Mouse (Mus musculus) heart, adult 2 months (tissue): ENCODE measurements around the gene 9230112D13Rik. TPM values are rescaled to one million over a fixed set of nuclear protein-coding genes. Genes with fewer than 3 reads are reported as not detected.
A peak's percentile ranks its signal among the peaks of the same experiment; 100 is the strongest.

Experiments used
- DNase-seq, 2 experiments: peaks; one replicate each; pipeline ENCODE4 v3.0.0; 2021
- H3K27ac ChIP-seq: fragments of 200-600 bp; 2 replicates; pipeline ENCODE4 v1.8.1; 2022
- H3K27me3 ChIP-seq: fragments of 200-500 bp; 2 replicates; pipeline ENCODE4 v1.6.1; 2012; ENCODE audit warnings: mild to moderate bottlenecking, low read length, inconsistent platforms, mixed read lengths; ENCODE audit not compliant: control insufficient read depth, insufficient read depth
- H3K36me3 ChIP-seq: fragments of 200-500 bp; 2 replicates; pipeline ENCODE4 v1.6.1; 2012; ENCODE audit warnings: low read length, inconsistent platforms; ENCODE audit not compliant: control insufficient read depth, insufficient read depth
- H3K4me1 ChIP-seq: fragments of 200-500 bp; 2 replicates; pipeline ENCODE4 v1.6.1; 2011; ENCODE audit warnings: low read length; ENCODE audit not compliant: control insufficient read depth, insufficient read depth
- H3K4me3 ChIP-seq: fragments of 200-600 bp; 2 replicates; pipeline ENCODE4 v1.8.1; 2022
- H3K79me2 ChIP-seq: fragments of 200-500 bp; replicated peaks from 2 replicates; pipeline ENCODE4 v1.6.1; 2012; ENCODE audit warnings: mild to moderate bottlenecking, inconsistent platforms, low read length, moderate library complexity, mixed read lengths; ENCODE audit not compliant: control insufficient read depth, insufficient read depth
- H3K9ac ChIP-seq: fragments of 200-500 bp; 2 replicates; pipeline ENCODE4 v1.6.1; 2012; ENCODE audit warnings: low read depth, mild to moderate bottlenecking, control low read depth, inconsistent platforms, low read length, mixed read lengths
- CTCF ChIP-seq: fragments of 200-600 bp; IDR thresholded peaks from 2 replicates; pipeline ENCODE4 v1.8.1; 2022; ENCODE audit warnings: antibody characterized with exemption, mild to moderate bottlenecking, moderate library complexity
- EP300 ChIP-seq: fragments of 200-500 bp; IDR thresholded peaks from 2 replicates; pipeline ENCODE4 v1.6.1; 2011; ENCODE audit warnings: low read depth, low read length, control low read depth; ENCODE audit not compliant: insufficient read depth
- POLR2A ChIP-seq: fragments of 200-500 bp; IDR thresholded peaks from 2 replicates; pipeline ENCODE4 v1.6.1; 2011; ENCODE audit warnings: mild to moderate bottlenecking, low read depth, low read length, control low read depth; ENCODE audit not compliant: insufficient read depth
- whole genome bisulfite sequencing: fragments of 180-500 bp; shearing (Covaris S2); methylation state at CpG from one replicate; pipeline ENCODE4 v1.1.7; 2018; 5-methylcytosine and 5-hydroxymethylcytosine counted together
- intact Hi-C: fragments of 180-260 bp; cut with DNase I; formaldehyde crosslinking; loops from one replicate; pipeline ENCODE4 v1.15.1; 2025
- long read RNA-seq: library from polyadenylated mRNA; stranded (forward); transcript quantifications from one replicate; pipeline ENCODE4 v2.0.0, GENCODE M21; 2021
- polyA plus RNA-seq: library from polyadenylated mRNA; depleted of rRNA; stranded (reverse); fragments of >200 nt; gene quantifications from 2 replicates; pipeline ENCODE4 v1.2.3, GENCODE M21; 2012; rRNA removed
- total RNA-seq, 2 experiments: library from RNA; stranded (reverse); gene quantifications; 2 replicates each; pipeline ENCODE4 v1.2.3; 2021

9230112D13Rik gene
- total RNA-seq (not detected), polyA plus RNA-seq (not detected in 2 replicates)
- long read RNA-seq = 0 reads

- H3K9ac ChIP-seq = no peak within 1 kb of the TSS
- peaks cover 3% of the 10 kb centered on the region for H3K36me3 ChIP-seq
- intact Hi-C loops = no loop called here
- WGBS = 80% methylated on average over 8 of the region's 8 CpGs
- H3K4me3 ChIP-seq = no peak within 1 kb of the TSS
- TF ChIP-seq CTCF = no peak
- DNase-seq = no peak
- no peaks in the 10 kb centered on the region for H3K79me2 ChIP-seq
- no peaks in the 10 kb centered on the region; the same call in 1 of the 2 replicates for H3K4me1 ChIP-seq
- H3K27ac ChIP-seq = no peak within 1 kb of the TSS
- peaks cover 2% of the 10 kb centered on the region for H3K27me3 ChIP-seq
Measured at GRCm38 (mm10) chr14:34522701-34523100, at the start of gene 9230112D13Rik. Gene 9230112D13Rik, minus strand, starts transcription at chr14:34522801.

GRCm38 (mm10) chr14:34571610-34572387 lies 49.2 kb upstream of the 9230112D13Rik start:
- intact Hi-C loops = no loop called here
- DNase-seq = peak in 1 of 2 experiments; percentile 47
- 62% methylated on average over 17 of the region's 17 CpGs for WGBS
- no peaks in the 10 kb centered on the region for H3K27me3 ChIP-seq
- no peaks in the 10 kb centered on the region for H3K79me2 ChIP-seq
- H3K27ac ChIP-seq = peak overlapping the region; percentile 78
- no peaks in the 10 kb centered on the region for H3K36me3 ChIP-seq
- TF ChIP-seq EP300 (peak; percentile 24), CTCF (no peak), POLR2A (peak; percentile 53; the same call in 1 of the 2 replicates)
- H3K9ac ChIP-seq = no peak overlapping the region
- peaks cover 8% of the 10 kb centered on the region for H3K4me1 ChIP-seq
- H3K4me3 ChIP-seq = no peak overlapping the region

DNA sequence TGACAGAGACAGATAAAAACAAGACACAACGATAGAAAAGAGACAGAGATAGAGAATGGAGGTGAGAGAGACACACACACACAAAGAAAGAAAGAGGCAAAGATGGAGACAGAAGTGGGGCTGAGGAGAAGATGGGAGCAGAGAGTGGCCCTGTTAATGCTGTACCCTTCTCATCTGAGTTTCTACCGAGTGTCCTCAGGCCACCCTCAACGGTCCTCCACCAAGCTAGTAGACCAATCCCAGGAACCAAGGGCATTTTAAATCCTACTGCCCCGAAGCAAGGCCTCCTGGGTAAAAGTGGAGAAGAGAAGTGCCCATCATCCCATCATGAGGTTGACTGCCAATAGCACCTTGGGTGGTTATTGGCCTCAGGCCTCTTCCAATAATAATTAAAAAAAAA lies 48.3 kb upstream of the 9230112D13Rik start:
- Histone ChIP-seq H3K9ac (no peak overlapping the region), H3K27ac (no peak overlapping the region; the same call in 1 of the 2 replicates), H3K36me3 (no peaks in the 10 kb centered on the region), H3K4me3 (no peak overlapping the region), H3K27me3 (no peaks in the 10 kb centered on the region), H3K4me1 (peaks cover 13% of the 10 kb centered on the region), H3K79me2 (no peaks in the 10 kb centered on the region)
- DNase-seq = no peak
- WGBS = 56% methylated on average over 4 of the region's 4 CpGs
- peak; percentile 59 for TF ChIP-seq EP300
- no peak for TF ChIP-seq CTCF
- TF ChIP-seq POLR2A = peak; percentile 65
- intact Hi-C loops = no loop called here

DNA sequence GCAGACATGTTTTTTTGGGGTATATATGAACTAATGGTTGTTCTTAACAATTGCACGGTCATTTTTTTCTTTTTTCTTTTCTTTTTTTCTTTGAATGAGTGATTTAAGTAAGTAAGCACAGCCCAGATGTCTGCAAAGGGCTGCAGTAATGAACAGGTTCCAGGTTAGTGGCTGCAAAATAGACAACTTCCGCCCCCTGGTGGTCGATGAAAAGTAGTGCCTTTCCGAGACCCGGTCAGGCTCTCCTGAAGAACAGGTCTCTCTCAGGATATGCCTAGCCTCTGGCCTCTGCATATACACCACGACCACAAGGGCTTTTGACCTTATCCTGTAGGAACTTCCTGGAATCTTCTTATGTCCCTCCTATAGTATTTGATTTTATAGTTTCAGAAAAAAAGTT lies 47.7 kb upstream of the 9230112D13Rik start:
- no peaks in the 10 kb centered on the region for H3K27me3 ChIP-seq
- H3K36me3 ChIP-seq = no peaks in the 10 kb centered on the region
- H3K4me1 ChIP-seq = peaks cover 15% of the 10 kb centered on the region
- H3K79me2 ChIP-seq = no peaks in the 10 kb centered on the region
- intact Hi-C loops = no loop called here
- whole genome bisulfite sequencing = under 1% methylated on average over 6 of the region's 6 CpGs
- H3K27ac ChIP-seq = no peak overlapping the region; the same call in 1 of the 2 replicates
- H3K4me3 ChIP-seq = no peak overlapping the region
- DNase-seq = peak; percentile 78 to 80
- TF ChIP-seq POLR2A = 0 out of 2 replicates have a peak, but pooled peaks have one; percentile 58
- TF ChIP-seq CTCF = peak; percentile 90
- TF ChIP-seq EP300 = peak; percentile 91
- no peak overlapping the region for H3K9ac ChIP-seq

DNA sequence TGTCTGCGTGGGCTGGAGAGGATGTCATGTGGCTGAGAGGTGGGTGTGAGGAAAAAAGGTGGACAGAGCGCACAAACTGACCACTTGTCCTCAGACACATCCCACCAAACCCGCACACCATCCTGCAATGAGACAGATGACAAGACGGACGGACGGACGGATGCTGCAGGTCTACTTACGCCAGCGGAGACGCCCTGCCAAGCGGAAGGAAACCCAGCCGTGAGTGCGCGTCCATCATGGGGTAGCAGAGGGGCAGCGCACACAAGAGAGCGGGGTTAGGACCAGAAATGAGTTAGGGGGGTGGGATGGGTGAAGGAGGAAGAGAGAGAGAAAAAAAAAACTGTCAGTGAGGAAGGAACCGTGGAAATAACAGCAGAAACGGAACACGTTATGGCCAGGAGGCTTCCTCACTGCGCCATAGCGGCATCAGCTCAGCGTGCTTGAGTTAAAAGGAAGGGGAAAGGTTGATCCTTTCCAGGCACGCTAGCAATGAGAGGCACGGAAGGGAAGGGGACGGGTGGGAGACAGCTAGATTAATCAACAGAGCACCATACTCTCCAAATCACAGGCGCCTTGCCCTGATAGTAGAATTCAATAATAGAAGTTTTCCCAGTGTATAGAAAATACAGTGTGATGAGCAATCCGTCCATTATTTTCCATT lies 47.1 kb upstream of the 9230112D13Rik start:
- H3K4me1 ChIP-seq = peaks cover 18% of the 10 kb centered on the region
- no peak overlapping the region for H3K4me3 ChIP-seq
- no peaks in the 10 kb centered on the region for H3K27me3 ChIP-seq
- peak in 1 of 2 experiments; percentile 56 for DNase-seq
- H3K79me2 ChIP-seq = no peaks in the 10 kb centered on the region
- 20% methylated on average over 27 of the region's 27 CpGs for WGBS
- intact Hi-C loops = loop anchor here (5.0 kb wide), 1 partner anchor 197 kb away; the partner anchor contains the start of gene Sncg
- no peaks in the 10 kb centered on the region; the same call in 1 of the 2 replicates for H3K36me3 ChIP-seq
- TF ChIP-seq POLR2A (peak; percentile 90), CTCF (no peak), EP300 (no peak; the same call in 1 of the 2 replicates)
- H3K27ac ChIP-seq = peak overlapping the region; percentile 17; the same call in 1 of the 2 replicates
- H3K9ac ChIP-seq = peak overlapping the region; percentile 25
